Mouse (Mus musculus) midbrain, embryonic 11.5 days (tissue): ENCODE results near the gene Appl1. TPM values are rescaled to one million over a fixed set of nuclear protein-coding genes. Genes with fewer than 3 reads are reported as not detected.

Experiments used
- ATAC-seq: fragments of 200-750 bp; cut with Nextera tagmentation; 2 replicates; pipeline ENCODE4 v1.8.0; 2017; ENCODE audit warnings: moderate TSS enrichment, moderate library complexity; ENCODE audit not compliant: low FRiP score
- DNase-seq: peaks from one replicate; pipeline ENCODE4 v3.0.0; 2015; ENCODE audit warnings: low spot score; ENCODE audit errors: missing footprints
- H3K27ac ChIP-seq: fragments of 300-500 bp; sonication (generic); 2 replicates; pipeline ENCODE4 v1.5.1; 2014; ENCODE audit warnings: low read depth, low read length
- H3K27me3 ChIP-seq: fragments of 300-500 bp; sonication (generic); 2 replicates; pipeline ENCODE4 v1.6.1; 2014; ENCODE audit warnings: mild to moderate bottlenecking, low read length, moderate library complexity, mixed read lengths; ENCODE audit not compliant: control insufficient read depth, insufficient read depth
- H3K36me3 ChIP-seq: fragments of 300-500 bp; sonication (generic); 2 replicates; pipeline ENCODE4 v1.6.1; 2014; ENCODE audit warnings: mild to moderate bottlenecking, low read length, moderate library complexity, mixed read lengths; ENCODE audit not compliant: control insufficient read depth, insufficient read depth
- H3K4me1 ChIP-seq: fragments of 300-500 bp; sonication (generic); 2 replicates; pipeline ENCODE4 v1.6.1; 2014; ENCODE audit warnings: low read length; ENCODE audit not compliant: control insufficient read depth, insufficient read depth
- H3K4me2 ChIP-seq: fragments of 300-500 bp; sonication (generic); 2 replicates; pipeline ENCODE4 v1.6.1; 2014; ENCODE audit warnings: mild to moderate bottlenecking, moderate library complexity
- H3K4me3 ChIP-seq: fragments of 300-500 bp; sonication (generic); 2 replicates; pipeline ENCODE4 v1.5.1; 2014; ENCODE audit warnings: low read depth, low read length
- H3K9ac ChIP-seq: fragments of 300-500 bp; sonication (generic); 2 replicates; pipeline ENCODE4 v1.6.1; 2014; ENCODE audit warnings: low read length
- H3K9me3 ChIP-seq: fragments of 300-500 bp; sonication (generic); 2 replicates; pipeline ENCODE4 v1.6.1; 2016; ENCODE audit warnings: low read length; ENCODE audit not compliant: control insufficient read depth
- WGBS: fragments of 180-500 bp; shearing (Covaris S2); extraction: QIAGEN DNeasy Blood & Tissue Kit; methylation state at CpG from one replicate; pipeline ENCODE4 v1.1.7; 2014; 5-methylcytosine and 5-hydroxymethylcytosine counted together
- polyA plus RNA-seq: library from polyadenylated mRNA; unstranded; fragments of >200 nt; fragmentation: Nextera tagmentation; extraction: Ambion mirVana; gene quantifications from 2 replicates; pipeline ENCODE4 v1.2.1, GENCODE M21; 2014

Appl1 gene
- polyA plus RNA-seq, 1 experiment from 2014 or later: 35.5 TPM

- peak; percentile 94 for DNase-seq
- Histone ChIP-seq H3K4me2 (peak within 1 kb of the TSS; percentile 46), H3K9me3 (no peaks in the 10 kb centered on the region), H3K27ac (no peak within 1 kb of the TSS), H3K4me1 (no peaks in the 10 kb centered on the region; the same call in 1 of the 2 replicates), H3K27me3 (no peaks in the 10 kb centered on the region), H3K36me3 (no peaks in the 10 kb centered on the region), H3K9ac (peak within 1 kb of the TSS; percentile 33; the same call in 1 of the 2 replicates), H3K4me3 (peak within 1 kb of the TSS; percentile 12; the same call in 1 of the 2 replicates)
- WGBS: 11% methylated on average over 16 of the region's 16 CpGs
- ATAC-seq: no peak
These were observed 23.2 kb upstream of the Appl1 start, which contains the start of gene Hesx1 for GRCm38 (mm10) chr14:26994211-26994741. Gene Hesx1, plus strand, starts transcription at chr14:26994416.

- no peak overlapping the region for H3K27ac ChIP-seq
- H3K36me3 ChIP-seq: no peaks in the 10 kb centered on the region
- no peaks in the 10 kb centered on the region for H3K27me3 ChIP-seq
- no peak overlapping the region for H3K4me2 ChIP-seq
- no peak for ATAC-seq
- H3K4me1 ChIP-seq: no peaks in the 10 kb centered on the region; the same call in 1 of the 2 replicates
- H3K9me3 ChIP-seq: no peaks in the 10 kb centered on the region
- WGBS: 70% methylated on average over 3 of the region's 3 CpGs
- no peak for DNase-seq
- H3K4me3 ChIP-seq: no peak overlapping the region
- no peak overlapping the region for H3K9ac ChIP-seq
These were observed 22.4 kb upstream of the Appl1 start for GRCm38 (mm10) chr14:26993427-26993826.

GRCm38 (mm10) chr14:26991622-26992021 lies 20.6 kb upstream of the Appl1 start:
- no peak for ATAC-seq
- DNase-seq: peak; percentile 70
- 65% methylated on average over 18 of the region's 18 CpGs for WGBS
- Histone ChIP-seq H3K27me3 (no peaks in the 10 kb centered on the region), H3K9me3 (no peaks in the 10 kb centered on the region), H3K4me1 (no peaks in the 10 kb centered on the region; the same call in 1 of the 2 replicates), H3K36me3 (no peaks in the 10 kb centered on the region), H3K9ac (no peak overlapping the region), H3K4me2 (no peak overlapping the region), H3K27ac (no peak overlapping the region), H3K4me3 (no peak overlapping the region)

- H3K4me1 ChIP-seq: no peaks in the 10 kb centered on the region
- no peak overlapping the region for H3K9ac ChIP-seq
- H3K36me3 ChIP-seq: no peaks in the 10 kb centered on the region
- no peaks in the 10 kb centered on the region for H3K9me3 ChIP-seq
- DNase-seq (no peak), ATAC-seq (no peak)
- no peak overlapping the region for H3K4me2 ChIP-seq
- H3K27me3 ChIP-seq: no peaks in the 10 kb centered on the region
- H3K27ac ChIP-seq: no peak overlapping the region
- H3K4me3 ChIP-seq: no peak overlapping the region
- 87% methylated on average over 2 of the region's 2 CpGs for WGBS
These were observed 17.7 kb upstream of the Appl1 start for GRCm38 (mm10) chr14:26988694-26989093.

GRCm38 (mm10) chr14:26982150-26982530 lies 11.1 kb upstream of the Appl1 start:
- ATAC-seq: no peak
- no peaks in the 10 kb centered on the region; the same call in 1 of the 2 replicates for H3K9me3 ChIP-seq
- no peak for DNase-seq
- no peaks in the 10 kb centered on the region for H3K4me1 ChIP-seq
- H3K4me3 ChIP-seq: no peak overlapping the region
- H3K4me2 ChIP-seq: no peak overlapping the region
- H3K27ac ChIP-seq: no peak overlapping the region
- whole genome bisulfite sequencing: 79% methylated on average over 5 of the region's 5 CpGs
- no peak overlapping the region for H3K9ac ChIP-seq
- no peaks in the 10 kb centered on the region for H3K36me3 ChIP-seq
- no peaks in the 10 kb centered on the region for H3K27me3 ChIP-seq

GRCm38 (mm10) chr14:26981494-26982149 lies 10.6 kb upstream of the Appl1 start:
- H3K4me2 ChIP-seq: no peak overlapping the region
- H3K9me3 ChIP-seq: no peaks in the 10 kb centered on the region; the same call in 1 of the 2 replicates
- H3K4me3 ChIP-seq: no peak overlapping the region
- H3K27ac ChIP-seq: no peak overlapping the region
- no peaks in the 10 kb centered on the region for H3K36me3 ChIP-seq
- H3K9ac ChIP-seq: no peak overlapping the region
- 69% methylated on average over 5 of the region's 5 CpGs for WGBS
- peaks cover 3% of the 10 kb centered on the region; the same call in 1 of the 2 replicates for H3K4me1 ChIP-seq
- ATAC-seq (no peak), DNase-seq (no peak)
- H3K27me3 ChIP-seq: no peaks in the 10 kb centered on the region

GRCm38 (mm10) chr14:26981021-26981420 lies 10.0 kb upstream of the Appl1 start:
- Histone ChIP-seq H3K27ac (no peak overlapping the region), H3K4me2 (no peak overlapping the region), H3K36me3 (no peaks in the 10 kb centered on the region), H3K9me3 (no peaks in the 10 kb centered on the region; the same call in 1 of the 2 replicates), H3K4me3 (no peak overlapping the region), H3K4me1 (peaks cover 3% of the 10 kb centered on the region; the same call in 1 of the 2 replicates), H3K27me3 (no peaks in the 10 kb centered on the region), H3K9ac (no peak overlapping the region)
- DNase-seq: no peak
- 91% methylated on average over 8 of the region's 8 CpGs for WGBS
- ATAC-seq: no peak

- ATAC-seq: no peak
- H3K27ac ChIP-seq: no peak overlapping the region
- no peaks in the 10 kb centered on the region for H3K36me3 ChIP-seq
- H3K4me2 ChIP-seq: no peak overlapping the region
- WGBS: 82% methylated on average over 3 of the region's 3 CpGs
- no peak overlapping the region for H3K9ac ChIP-seq
- H3K9me3 ChIP-seq: no peaks in the 10 kb centered on the region; the same call in 1 of the 2 replicates
- no peak for DNase-seq
- peaks cover 3% of the 10 kb centered on the region; the same call in 1 of the 2 replicates for H3K4me1 ChIP-seq
- H3K4me3 ChIP-seq: no peak overlapping the region
- H3K27me3 ChIP-seq: no peaks in the 10 kb centered on the region
These were observed 8.8 kb upstream of the Appl1 start for GRCm38 (mm10) chr14:26979808-26980207.

GRCm38 (mm10) chr14:26977500-26977899 lies 6.5 kb upstream of the Appl1 start:
- Histone ChIP-seq H3K4me2 (no peak overlapping the region), H3K36me3 (no peaks in the 10 kb centered on the region), H3K4me3 (no peak overlapping the region), H3K9ac (no peak overlapping the region), H3K9me3 (no peaks in the 10 kb centered on the region; the same call in 1 of the 2 replicates), H3K27ac (no peak overlapping the region), H3K4me1 (peaks cover 3% of the 10 kb centered on the region; the same call in 1 of the 2 replicates), H3K27me3 (no peaks in the 10 kb centered on the region)
- DNase-seq (no peak), ATAC-seq (no peak)
- WGBS: 41% methylated on average over 2 of the region's 2 CpGs
